Mouse (Mus musculus): ENCODE measurements around the gene Noto.

DNA sequence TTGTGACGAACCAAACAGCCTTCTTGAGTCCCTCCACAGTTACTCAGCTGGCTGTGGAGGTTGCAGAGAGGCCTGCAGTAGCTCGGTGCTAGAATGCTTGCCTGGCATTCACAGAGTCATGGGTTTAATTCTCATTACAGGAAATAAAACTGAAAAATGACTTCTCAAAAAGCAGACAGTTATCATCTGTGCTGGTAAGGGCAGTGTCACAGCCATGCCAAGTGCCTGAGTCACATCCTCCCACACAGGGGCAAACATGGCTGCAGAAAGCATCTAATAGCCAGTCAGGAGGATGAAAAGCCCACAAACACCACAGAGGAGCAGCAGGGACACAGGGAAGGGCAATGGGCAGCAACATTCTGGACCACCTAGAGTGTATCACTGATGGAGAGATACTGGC is 40.9 kb upstream of the Noto start:
- no peak for TF ChIP-seq GATA1 (IDR thresholded peaks at IDR 0.05; ENCODE audit: low read length)
- no peak for TF ChIP-seq TAL1 (IDR thresholded peaks at IDR 0.05; ENCODE audit: low read length)
